Mouse (Mus musculus): ENCODE measurements at regions not wholly inside any gene's neighbourhood (a gene's known extent, or its start where the extent isn't known, plus 50 kb on each side); places are given as distances from the start of the nearest gene placed in this dataset.

- ATAC-seq (ENCODE audit: low FRiP score, low read depth) = no peak
- no peak overlapping the region for H3K9ac ChIP-seq (ENCODE audit: low read depth, low read length, severe bottlenecking)
- WGBS = 87% methylated on average over 5 of the region's 5 CpGs
Observed at GRCm38 (mm10) chr17:47171801-47172200, 161.4 kb upstream of the Ubr2 start.

GRCm38 (mm10) chr17:47170978-47171593 lies 160.7 kb upstream of the Ubr2 start:
- Histone ChIP-seq H3K4me2 (replicated peaks; ENCODE audit: low read depth, low read length, severe bottlenecking) (no peak overlapping the region), H3K9ac (ENCODE audit: low read depth, low read length, severe bottlenecking) (no peak overlapping the region), H3K9me3 (ENCODE audit: control insufficient read depth, low read length) (no peaks in the 10 kb centered on the region), H3K4me3 (replicated peaks; ENCODE audit: low read length) (no peak overlapping the region), H3K27me3 (ENCODE audit: control insufficient read depth, insufficient read depth, low read length) (no peaks in the 10 kb centered on the region), H3K36me3 (ENCODE audit: control insufficient read depth, insufficient read depth, low read length) (peaks cover 23% of the 10 kb centered on the region; the same call in 1 of the 2 replicates), H3K4me1 (ENCODE audit: control insufficient read depth, insufficient read depth, low read length) (peaks cover 12% of the 10 kb centered on the region), H3K27ac (replicated peaks; ENCODE audit: low read depth, low read length) (no peak overlapping the region)
- ATAC-seq (ENCODE audit: low FRiP score, low read depth) = no peak
- TF ChIP-seq POLR2A (IDR thresholded peaks at IDR 0.05; ENCODE audit: borderline replicate concordance, extremely low read depth, insufficient read depth, insufficient read length) = no peak
- DNase-seq (ENCODE audit: low spot score) = no peak
- WGBS = 87% methylated on average over 13 of the region's 13 CpGs

More at GRCm38 (mm10) chr17:47171801-47172200, 161.4 kb upstream of the Ubr2 start:
- no peak overlapping the region for H3K27ac ChIP-seq (replicated peaks; ENCODE audit: low read depth, low read length)
- peaks cover 23% of the 10 kb centered on the region; the same call in 1 of the 2 replicates for H3K36me3 ChIP-seq (ENCODE audit: control insufficient read depth, insufficient read depth, low read length)
- H3K9me3 ChIP-seq (ENCODE audit: control insufficient read depth, low read length) = no peaks in the 10 kb centered on the region
- H3K27me3 ChIP-seq (ENCODE audit: control insufficient read depth, insufficient read depth, low read length) = no peaks in the 10 kb centered on the region
- no peak overlapping the region for H3K4me2 ChIP-seq (replicated peaks; ENCODE audit: low read depth, low read length, severe bottlenecking)
- H3K4me3 ChIP-seq (replicated peaks; ENCODE audit: low read length) = no peak overlapping the region
- TF ChIP-seq POLR2A (IDR thresholded peaks at IDR 0.05; ENCODE audit: borderline replicate concordance, extremely low read depth, insufficient read depth, insufficient read length) = no peak
- peaks cover 12% of the 10 kb centered on the region for H3K4me1 ChIP-seq (ENCODE audit: control insufficient read depth, insufficient read depth, low read length)
- DNase-seq (ENCODE audit: low spot score) = no peak

- Histone ChIP-seq H3K4me3 (replicated peaks; ENCODE audit: low read length) (no peak overlapping the region), H3K27me3 (ENCODE audit: control insufficient read depth, insufficient read depth, low read length) (no peaks in the 10 kb centered on the region), H3K4me2 (replicated peaks; ENCODE audit: low read depth, low read length, severe bottlenecking) (no peak overlapping the region), H3K4me1 (ENCODE audit: control insufficient read depth, insufficient read depth, low read length) (peaks cover 26% of the 10 kb centered on the region), H3K9ac (ENCODE audit: low read depth, low read length, severe bottlenecking) (no peak overlapping the region), H3K27ac (replicated peaks; ENCODE audit: low read depth, low read length) (no peak overlapping the region), H3K9me3 (ENCODE audit: control insufficient read depth, low read length) (no peaks in the 10 kb centered on the region), H3K36me3 (ENCODE audit: control insufficient read depth, insufficient read depth, low read length) (peaks cover 23% of the 10 kb centered on the region; the same call in 1 of the 2 replicates)
- ATAC-seq (ENCODE audit: low FRiP score, low read depth) (no peak), DNase-seq (ENCODE audit: low spot score) (no peak)
- WGBS = 48% methylated on average over 8 of the region's 8 CpGs
- no peak for TF ChIP-seq POLR2A (IDR thresholded peaks at IDR 0.05; ENCODE audit: borderline replicate concordance, extremely low read depth, insufficient read depth, insufficient read length)
Observed at GRCm38 (mm10) chr17:47168105-47168504, 157.7 kb upstream of the Ubr2 start.

GRCm38 (mm10) chr17:47163677-47164340 lies 153.5 kb upstream of the Ubr2 start:
- H3K36me3 ChIP-seq (ENCODE audit: control insufficient read depth, insufficient read depth, low read length) = 0 out of 2 replicates have a peak, but pooled peaks cover 8% of the 10 kb centered on the region
- DNase-seq (ENCODE audit: low spot score) = no peak
- no peak overlapping the region for H3K9ac ChIP-seq (ENCODE audit: low read depth, low read length, severe bottlenecking)
- no peaks in the 10 kb centered on the region for H3K27me3 ChIP-seq (ENCODE audit: control insufficient read depth, insufficient read depth, low read length)
- H3K9me3 ChIP-seq (ENCODE audit: control insufficient read depth, low read length) = no peaks in the 10 kb centered on the region
- H3K4me3 ChIP-seq (replicated peaks; ENCODE audit: low read length) = no peak overlapping the region
- H3K27ac ChIP-seq (replicated peaks; ENCODE audit: low read depth, low read length) = no peak overlapping the region
- H3K4me1 ChIP-seq (ENCODE audit: control insufficient read depth, insufficient read depth, low read length) = peaks cover 26% of the 10 kb centered on the region
- ATAC-seq (ENCODE audit: low FRiP score, low read depth) = no peak
- WGBS = 57% methylated on average over 8 of the region's 10 CpGs
- no peak for TF ChIP-seq POLR2A (IDR thresholded peaks at IDR 0.05; ENCODE audit: borderline replicate concordance, extremely low read depth, insufficient read depth, insufficient read length)
- H3K4me2 ChIP-seq (replicated peaks; ENCODE audit: low read depth, low read length, severe bottlenecking) = no peak overlapping the region

GRCm38 (mm10) chr17:47162459-47162858 lies 152.1 kb upstream of the Ubr2 start:
- H3K27ac ChIP-seq (replicated peaks; ENCODE audit: low read depth, low read length) = 0 out of 2 replicates have a peak overlapping the region, but pooled peaks have one; percentile 5
- H3K4me3 ChIP-seq (replicated peaks; ENCODE audit: low read length) = no peak overlapping the region
- H3K4me2 ChIP-seq (replicated peaks; ENCODE audit: low read depth, low read length, severe bottlenecking) = no peak overlapping the region
- H3K36me3 ChIP-seq (ENCODE audit: control insufficient read depth, insufficient read depth, low read length) = no peaks in the 10 kb centered on the region; the same call in 1 of the 2 replicates
- TF ChIP-seq POLR2A (IDR thresholded peaks at IDR 0.05; ENCODE audit: borderline replicate concordance, extremely low read depth, insufficient read depth, insufficient read length) = no peak
- peaks cover 18% of the 10 kb centered on the region for H3K4me1 ChIP-seq (ENCODE audit: control insufficient read depth, insufficient read depth, low read length)
- H3K9ac ChIP-seq (ENCODE audit: low read depth, low read length, severe bottlenecking) = no peak overlapping the region
- no peaks in the 10 kb centered on the region for H3K9me3 ChIP-seq (ENCODE audit: control insufficient read depth, low read length)
- WGBS = 56% methylated on average over 2 of the region's 2 CpGs
- no peaks in the 10 kb centered on the region for H3K27me3 ChIP-seq (ENCODE audit: control insufficient read depth, insufficient read depth, low read length)
- ATAC-seq (ENCODE audit: low FRiP score, low read depth) = no peak
- no peak for DNase-seq (ENCODE audit: low spot score)
